Mouse (Mus musculus): ENCODE measurements around the gene Fam71e2.
A peak's percentile ranks its signal among the peaks of the same experiment; 100 is the strongest.

The Fam71e2 gene

DNA sequence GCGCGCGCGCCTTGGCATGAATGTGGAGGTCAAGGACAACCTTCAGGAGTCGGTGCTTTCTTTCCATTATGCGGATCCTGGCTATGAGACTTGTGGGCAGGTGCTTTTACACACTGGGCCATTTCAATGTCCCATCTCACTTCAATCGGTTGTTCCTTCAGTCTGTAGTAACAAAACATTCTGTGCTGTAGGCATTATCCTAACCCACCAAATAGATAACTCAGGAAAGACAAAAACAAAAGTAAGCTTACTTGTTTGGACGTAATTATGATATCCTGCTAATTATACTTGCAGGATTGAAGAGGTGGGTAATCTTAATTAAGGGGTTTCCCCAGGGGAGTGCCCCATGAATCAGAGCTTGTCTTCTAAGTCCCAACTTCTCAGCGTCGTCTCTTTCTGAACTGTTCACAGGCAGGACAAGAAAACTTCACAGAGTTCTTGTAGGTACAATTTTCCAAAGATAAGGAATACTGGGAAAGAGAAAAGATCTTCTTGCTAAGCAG is 32.0 kb downstream of the Fam71e2 start:
- no peak for DNase-seq

DNA sequence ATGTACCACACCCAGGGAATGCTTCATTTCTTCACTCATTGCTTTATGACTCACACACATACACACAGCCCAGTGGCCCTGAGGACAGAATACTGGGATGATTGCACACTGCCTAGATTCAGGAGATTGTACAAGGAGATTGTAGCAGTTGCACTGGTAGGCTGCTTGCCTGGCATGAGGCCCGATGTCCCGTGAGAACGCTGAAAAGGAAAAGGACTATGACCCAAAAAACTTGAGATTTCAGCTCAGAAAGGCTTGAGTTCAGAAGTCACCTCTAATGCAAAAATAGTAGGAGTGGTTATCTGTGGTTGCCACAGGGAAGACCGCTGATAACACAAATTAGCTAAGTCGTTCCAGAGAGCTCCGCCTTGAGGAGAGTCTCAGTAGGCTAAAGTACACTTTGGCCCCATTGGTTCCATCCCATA is 38.1 kb downstream of the Fam71e2 start:
- DNase-seq: peak; percentile 64 to 67

DNA sequence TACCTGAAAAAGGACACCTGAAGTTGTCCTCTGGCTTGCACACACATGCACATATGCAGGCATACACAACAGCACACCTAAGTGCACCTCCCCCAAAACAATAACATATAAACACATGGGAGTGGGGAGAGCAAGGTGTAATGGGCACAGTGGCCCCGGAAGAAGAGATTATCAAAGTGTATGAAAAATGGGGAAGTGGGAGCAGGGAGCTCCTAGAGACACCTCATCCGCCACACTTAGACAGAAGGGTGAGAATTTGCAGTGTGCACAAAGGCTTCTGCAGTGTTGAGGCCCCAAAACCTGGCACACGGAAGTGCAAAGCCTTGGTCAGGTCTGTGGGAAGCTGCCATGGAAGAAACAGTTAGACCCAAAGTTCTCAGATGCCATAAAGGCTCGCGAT is 40.0 kb downstream of the Fam71e2 start:
- DNase-seq: no peak

DNA sequence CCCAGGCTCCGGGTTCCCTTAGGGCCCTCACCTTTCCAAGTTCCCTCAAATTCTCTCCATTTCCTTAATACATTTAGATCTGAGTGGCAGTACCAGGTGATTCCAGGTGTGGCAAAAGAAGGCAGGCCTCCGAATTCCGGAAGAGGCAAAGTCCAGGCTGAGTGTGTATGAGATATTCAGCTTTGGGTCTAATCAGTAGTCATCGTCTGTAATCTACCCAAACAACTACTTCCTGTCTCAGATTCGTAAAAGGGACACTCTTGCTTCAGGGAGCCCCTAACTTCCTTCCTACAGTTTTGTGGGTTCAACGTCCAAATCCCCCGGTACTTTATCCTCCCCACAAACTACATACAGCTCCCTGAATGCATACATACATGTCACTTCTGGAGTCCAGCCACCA is 45.9 kb downstream of the Fam71e2 start, which contains the start of gene Tmem150b:
TSS of gene Tmem150b (minus strand) at position 81 of the 400 bp plus-strand sequence.
- no peak for DNase-seq

DNA sequence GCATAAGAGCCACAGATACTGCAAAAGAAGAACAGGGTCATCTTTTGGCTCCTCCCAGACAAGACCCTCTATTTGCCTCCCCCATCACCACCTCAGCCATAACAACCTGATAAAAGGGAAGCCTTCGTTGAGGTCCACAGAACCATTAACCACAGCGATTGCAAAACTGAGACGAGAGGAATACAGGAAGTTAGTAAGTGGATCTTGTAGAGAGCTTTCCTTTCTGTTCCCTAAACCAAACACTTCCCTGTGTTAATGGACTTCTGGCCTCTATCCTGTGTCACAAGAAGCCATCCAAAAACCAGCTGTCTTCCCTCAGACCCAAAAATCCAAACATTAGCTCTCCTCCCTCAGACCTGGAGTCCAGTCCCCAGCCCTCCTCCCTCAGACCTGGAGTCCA is 46.7 kb downstream of the Fam71e2 start:
- DNase-seq: no peak

DNA sequence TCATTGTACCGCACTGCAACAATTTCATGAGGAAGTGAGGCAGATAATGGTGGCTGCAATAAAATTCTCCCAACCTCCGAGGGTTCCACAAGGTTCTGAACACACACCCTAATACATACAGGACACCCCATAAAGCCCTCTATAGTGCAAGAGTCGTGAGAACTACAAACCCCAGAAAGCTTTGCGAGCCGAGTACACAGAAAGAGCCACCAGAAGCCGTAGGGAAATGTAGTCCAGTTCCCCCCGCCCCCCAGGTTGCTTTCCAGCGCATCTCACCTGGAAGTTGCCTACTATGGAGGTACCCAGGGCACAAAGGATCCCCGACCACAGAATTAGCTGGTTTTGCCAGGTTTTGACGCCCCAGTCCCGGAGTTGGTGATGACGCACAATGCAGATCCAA is 47.6 kb downstream of the Fam71e2 start:
- DNase-seq: peak in 1 of 2 experiments; percentile 22

DNA sequence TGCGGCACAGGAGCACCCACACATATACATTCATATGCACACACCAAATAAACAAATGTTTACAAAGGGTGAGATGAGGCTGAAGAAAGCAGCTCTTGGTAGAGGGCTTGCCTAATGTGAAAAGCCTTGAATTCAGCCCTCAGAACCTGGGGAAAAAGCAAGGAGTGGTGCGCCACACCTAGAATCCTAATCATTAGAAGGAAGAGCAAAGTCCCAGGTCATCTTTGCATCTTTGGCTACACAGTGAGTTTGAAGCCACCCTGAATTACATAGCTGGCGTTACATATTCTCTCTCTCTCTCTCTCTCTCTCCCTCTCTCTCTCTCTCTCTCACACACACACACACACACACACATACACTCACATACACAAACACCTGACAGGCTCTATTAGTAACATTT is 51.8 kb downstream of the Fam71e2 start:
- DNase-seq: no peak

DNA sequence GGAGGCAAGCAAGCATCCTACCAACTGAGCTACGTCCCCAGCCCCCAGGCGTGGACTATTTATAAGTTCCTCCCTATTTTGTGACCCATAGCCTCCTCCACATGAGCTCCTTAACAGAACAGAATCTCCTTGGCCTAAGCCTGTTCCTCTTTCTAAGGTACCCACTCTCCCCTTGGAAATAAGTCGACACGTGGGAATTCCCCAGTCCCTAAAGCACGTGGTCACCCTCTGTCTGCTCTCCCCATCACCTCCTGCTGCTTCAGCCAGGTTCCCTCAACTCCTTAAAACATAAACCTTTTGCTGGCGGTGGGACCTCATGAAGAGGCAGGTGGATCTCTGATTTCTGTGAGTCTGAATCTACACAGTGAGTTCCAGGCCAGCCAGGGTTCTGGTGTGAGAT is 54.1 kb downstream of the Fam71e2 start:
- DNase-seq: no peak

DNA sequence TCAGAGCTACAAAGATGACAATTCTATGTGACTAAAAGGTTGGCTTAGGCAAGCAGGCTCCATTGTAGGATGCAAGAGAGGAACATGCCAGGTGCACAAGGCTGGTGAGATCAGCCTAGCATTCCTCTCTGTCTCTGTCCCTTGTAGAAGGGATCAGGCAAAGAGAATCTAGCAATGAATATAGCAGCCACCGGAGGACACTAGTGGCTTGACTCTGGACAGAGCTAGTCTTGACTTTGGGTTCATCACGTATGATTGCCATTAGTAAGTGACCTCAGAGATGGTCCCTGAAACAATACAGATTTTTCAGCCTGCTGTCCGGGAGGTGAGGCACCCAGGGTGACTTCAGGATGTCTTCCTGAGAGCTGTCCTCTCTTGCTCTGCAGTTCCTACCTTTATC is 58.5 kb downstream of the Fam71e2 start:
- DNase-seq: no peak

DNA sequence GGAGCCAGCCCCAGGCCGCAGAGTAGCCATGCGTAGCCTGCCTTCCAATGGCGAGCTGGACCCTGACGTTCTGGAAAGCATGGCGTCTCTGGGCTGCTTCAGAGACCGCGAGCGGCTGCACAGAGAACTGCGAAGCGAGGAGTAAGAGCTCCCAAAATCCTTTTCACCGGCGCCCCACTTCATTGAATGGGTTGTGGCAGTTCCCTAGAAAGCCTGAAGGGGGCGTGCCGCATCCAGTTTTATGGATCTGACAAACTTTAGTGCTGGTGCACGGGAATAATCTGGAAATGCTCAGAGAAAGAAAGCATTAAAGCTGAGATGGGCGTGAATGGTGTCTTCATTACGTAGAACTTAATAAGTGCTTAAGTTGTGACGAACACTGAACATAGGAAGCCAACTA is 66.0 kb downstream of the Fam71e2 start:
- DNase-seq: peak; percentile 49 to 61
